ENCODE assay signal across 10 mouse cellular contexts in the genomic region with DNA sequence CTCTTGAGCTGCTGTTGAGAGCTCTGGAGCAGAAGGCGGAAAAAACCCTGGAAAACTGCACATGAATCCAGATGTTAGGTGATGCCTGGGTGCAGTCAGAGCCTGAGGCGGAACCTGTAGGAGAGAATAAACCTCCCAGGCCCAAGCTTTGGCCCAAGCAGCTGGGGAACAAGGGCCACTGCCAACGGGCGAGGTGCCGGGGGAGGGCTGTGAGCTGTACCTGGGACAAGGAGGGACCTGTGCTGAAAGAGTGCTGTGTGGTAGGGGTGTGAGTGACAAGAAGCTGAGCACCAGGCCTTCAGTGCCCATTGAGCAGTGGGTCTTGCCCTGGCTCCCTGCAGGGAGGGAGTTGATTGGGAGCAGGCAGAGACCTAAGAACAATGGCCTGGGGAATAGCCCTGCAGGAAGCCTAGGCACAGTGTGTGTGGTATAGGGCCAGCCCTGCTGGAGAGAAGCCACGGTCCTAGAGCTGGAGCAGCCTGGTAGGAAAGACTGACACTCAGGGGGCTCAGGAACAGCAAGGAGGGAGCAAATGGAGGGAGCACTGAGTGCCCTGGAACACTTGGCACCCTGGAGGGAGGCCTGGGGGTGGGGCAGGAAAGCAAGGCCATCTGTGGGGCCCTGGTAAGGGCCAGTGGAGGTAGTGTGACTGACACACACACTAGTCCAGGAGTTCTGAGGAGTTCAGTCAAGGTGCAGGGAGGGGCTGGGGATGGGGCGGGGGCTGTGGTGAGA. TPM values are rescaled to one million over a fixed set of nuclear protein-coding genes. Genes with fewer than 3 reads are reported as not detected.
A peak's percentile ranks its signal among the peaks of the same experiment; 100 is the strongest.
DNase-seq lines count a peak whose midpoint lies in the region; ATAC-seq and TF ChIP-seq lines count a peak whose summit lies in the region.
"Had no signal": no experiment of that assay in that cellular context is flagged by ENCODE, and none has a peak within 500 bp of the region (broad histone marks: within the 10 kb centered on the region; RNA-seq: fewer than 3 reads in every experiment).

No protein-coding gene starts in this region.

- H3K4me1 ChIP-seq in heart, postnatal 0 days (ENCODE audit: control insufficient read depth, insufficient read depth): peaks cover 41% of the 10 kb centered on the region
- peaks cover 56% of the 10 kb centered on the region for H3K4me1 ChIP-seq in embryonic facial prominence, embryonic 10.5 days
- peaks cover 33% of the 10 kb centered on the region for H3K4me1 ChIP-seq in intestine, embryonic 15.5 days (replicated peaks)
- peaks cover 34% of the 10 kb centered on the region for H3K4me1 ChIP-seq in neural tube, embryonic 14.5 days (ENCODE audit: control insufficient read depth, insufficient read depth, low read length)
- peaks cover 7% of the 10 kb centered on the region; the same call in 1 of the 2 replicates for H3K4me1 ChIP-seq in lung, postnatal 0 days (ENCODE audit: insufficient read depth, low read depth, low read length)

- H3K4me3 ChIP-seq in heart, postnatal 0 days (ENCODE audit: low read depth, low read length): no peak overlapping the region
- H3K4me3 ChIP-seq in embryonic facial prominence, embryonic 10.5 days: no peak overlapping the region
- H3K4me3 ChIP-seq in intestine, embryonic 15.5 days (replicated peaks): no peak overlapping the region
- H3K4me3 ChIP-seq in neural tube, embryonic 14.5 days (ENCODE audit: low read depth, low read length): no peak overlapping the region
- H3K4me3 ChIP-seq in lung, postnatal 0 days (ENCODE audit: low read depth, low read length): no peak overlapping the region

- no peaks in the 10 kb centered on the region for H3K36me3 ChIP-seq in heart, postnatal 0 days (replicated peaks; ENCODE audit: control insufficient read depth, insufficient read depth, low read length)
- H3K36me3 ChIP-seq in embryonic facial prominence, embryonic 10.5 days (replicated peaks): peaks cover 19% of the 10 kb centered on the region
- no peaks in the 10 kb centered on the region for H3K36me3 ChIP-seq in intestine, embryonic 15.5 days
- no peaks in the 10 kb centered on the region for H3K36me3 ChIP-seq in neural tube, embryonic 14.5 days (ENCODE audit: control insufficient read depth, insufficient read depth, low read length)
- H3K36me3 ChIP-seq in lung, postnatal 0 days (ENCODE audit: insufficient read depth, low read length): no peaks in the 10 kb centered on the region

- no peak overlapping the region for H3K27ac ChIP-seq in heart, postnatal 0 days (ENCODE audit: low read depth)
- peak overlapping the region; percentile 76 for H3K27ac ChIP-seq in embryonic facial prominence, embryonic 10.5 days (replicated peaks)
- H3K27ac ChIP-seq in intestine, embryonic 15.5 days: peak overlapping the region; percentile 38
- peak overlapping the region; percentile 61 for H3K27ac ChIP-seq in neural tube, embryonic 14.5 days (ENCODE audit: low read depth, low read length)
- no peak overlapping the region for H3K27ac ChIP-seq in lung, postnatal 0 days (ENCODE audit: low read length)

- H3K9ac ChIP-seq in heart, postnatal 0 days (replicated peaks; ENCODE audit: low read depth, low read length): no peak overlapping the region; the same call in 1 of the 2 replicates
- no peak overlapping the region for H3K9ac ChIP-seq in intestine, embryonic 15.5 days
- no peak overlapping the region for H3K9ac ChIP-seq in neural tube, embryonic 14.5 days (replicated peaks; ENCODE audit: low read depth, low read length)
- no peak overlapping the region for H3K9ac ChIP-seq in lung, postnatal 0 days (replicated peaks; ENCODE audit: low read depth)

- H3K9me3 ChIP-seq in heart, postnatal 0 days (replicated peaks; ENCODE audit: control insufficient read depth, low read length): no peaks in the 10 kb centered on the region
- no peaks in the 10 kb centered on the region for H3K9me3 ChIP-seq in embryonic facial prominence, embryonic 10.5 days
- no peaks in the 10 kb centered on the region for H3K9me3 ChIP-seq in intestine, embryonic 15.5 days
- no peaks in the 10 kb centered on the region for H3K9me3 ChIP-seq in neural tube, embryonic 14.5 days (ENCODE audit: control insufficient read depth, low read length)
- no peaks in the 10 kb centered on the region for H3K9me3 ChIP-seq in lung, postnatal 0 days (ENCODE audit: low read length)

- H3K27me3 ChIP-seq in heart, postnatal 0 days (ENCODE audit: control insufficient read depth, insufficient read depth, low read length): no peaks in the 10 kb centered on the region
- no peaks in the 10 kb centered on the region for H3K27me3 ChIP-seq in embryonic facial prominence, embryonic 10.5 days (replicated peaks; ENCODE audit: low read depth, poor library complexity, severe bottlenecking)
- H3K27me3 ChIP-seq in intestine, embryonic 15.5 days (replicated peaks): no peaks in the 10 kb centered on the region
- H3K27me3 ChIP-seq in neural tube, embryonic 14.5 days (ENCODE audit: control insufficient read depth, insufficient read depth, low read length): no peaks in the 10 kb centered on the region
- no peaks in the 10 kb centered on the region for H3K27me3 ChIP-seq in lung, postnatal 0 days (replicated peaks; ENCODE audit: insufficient read depth, low read length)
- H3K27me3 ChIP-seq: Patski had no signal

- no peak overlapping the region for H3K4me2 ChIP-seq in heart, postnatal 0 days (ENCODE audit: low read depth, low read length)
- peak overlapping the region; percentile 33; the same call in 1 of the 2 replicates for H3K4me2 ChIP-seq in intestine, embryonic 15.5 days (replicated peaks)
- H3K4me2 ChIP-seq in neural tube, embryonic 14.5 days (ENCODE audit: low read depth, low read length): no peak overlapping the region
- H3K4me2 ChIP-seq in lung, postnatal 0 days (replicated peaks; ENCODE audit: low read depth, low read length): no peak overlapping the region

- intact Hi-C loops in heart, postnatal 10 days (cut with DNase I): no loop called here

- ATAC-seq in heart, postnatal 0 days (ENCODE audit: insufficient read depth, low read depth): peak; percentile 15; the same call in 1 of the 2 replicates
- peak; percentile 85 for ATAC-seq in intestine, embryonic 15.5 days
- peak; percentile 42; the same call in 1 of the 2 replicates for ATAC-seq in neural tube, embryonic 14.5 days (ENCODE audit: low read depth)
- no peak for ATAC-seq in lung, postnatal 0 days
- ATAC-seq: Patski had no signal

- TF ChIP-seq CTCF in heart, postnatal 0 days (IDR thresholded peaks at IDR 0.05; ENCODE audit: low read depth): no peak
- TF ChIP-seq CTCF in lung, postnatal 0 days (IDR thresholded peaks at IDR 0.05): no peak

- TF ChIP-seq EP300 in heart, postnatal 0 days (IDR thresholded peaks at IDR 0.05; ENCODE audit: low read depth): no peak
- TF ChIP-seq EP300 in lung, postnatal 0 days (IDR thresholded peaks at IDR 0.05): no peak

- DNase-seq in heart, postnatal 0 days (ENCODE audit: low spot score): no peak
- no peak for DNase-seq in heart, postnatal 10 days
- DNase-seq in embryonic facial prominence, embryonic 10.5 days (ENCODE audit: low spot score): no peak
- no peak for DNase-seq in layer of hippocampus, postnatal 10 days (ENCODE audit: low spot score in 2 of 2)
- DNase-seq in lung, postnatal 0 days (ENCODE audit: low spot score): no peak
- no peak for DNase-seq in cerebellum, adult 9-10 months
- DNase-seq: thymus, postnatal 25 days had no signal

- 73% methylated on average over 7 of the region's 7 CpGs for WGBS in heart, postnatal 0 days
- 44% methylated on average over 7 of the region's 7 CpGs for WGBS in embryonic facial prominence, embryonic 10.5 days
- WGBS in intestine, embryonic 15.5 days: 61% methylated on average over 7 of the region's 7 CpGs
- 34% methylated on average over 7 of the region's 7 CpGs for WGBS in neural tube, embryonic 14.5 days
- WGBS in lung, postnatal 0 days: 67% methylated on average over 7 of the region's 7 CpGs

RNA-seq across cellular contexts. Expression of a gene that starts 17.3 kb away (rescaled TPM):
- 23.0 and 27.9 TPM in 2 replicates for total RNA-seq in heart, postnatal 0 days (2014; rRNA removed; ENCODE audit: low replicate concordance)
- 10.6 and 17.9 TPM in 2 replicates for polyA plus RNA-seq in heart, postnatal 0 days (2015; fragmentation: Nextera tagmentation; extraction: Ambion mirVana)
- 10 to 100 TPM in 1 of 2 experiments, 1 to 10 TPM in 1; 9.8 to 11.9 TPM for total RNA-seq in heart, postnatal 10 days (2021)
- 55.2 and 64.8 TPM in 2 replicates for polyA plus RNA-seq in embryonic facial prominence, embryonic 10.5 days (2016; fragmentation: Nextera tagmentation; extraction: Ambion mirVana)
- 32.4 and 34.1 TPM in 2 replicates for polyA plus RNA-seq in intestine, embryonic 15.5 days (2015; fragmentation: Nextera tagmentation; extraction: Ambion mirVana)
- 47.2 and 53.9 TPM in 2 replicates for polyA plus RNA-seq in neural tube, embryonic 14.5 days (2014; fragmentation: Nextera tagmentation; extraction: Ambion mirVana)
- 10 to 100 TPM; 24.7 to 32.2 TPM for total RNA-seq in layer of hippocampus, postnatal 10 days (2021)
- polyA plus RNA-seq in lung, postnatal 0 days (2015; fragmentation: Nextera tagmentation; extraction: Ambion mirVana): 17.1 and 30.7 TPM in 2 replicates

RNA-seq across cellular contexts. Expression of a gene that starts 22.2 kb away (rescaled TPM):
- not detected in 2 replicates for total RNA-seq in heart, postnatal 0 days (2014; rRNA removed; ENCODE audit: low replicate concordance)
- not detected in 2 replicates for polyA plus RNA-seq in heart, postnatal 0 days (2015; fragmentation: Nextera tagmentation; extraction: Ambion mirVana)
- total RNA-seq in heart, postnatal 10 days (2021): not detected
- not detected in 2 replicates for polyA plus RNA-seq in embryonic facial prominence, embryonic 10.5 days (2016; fragmentation: Nextera tagmentation; extraction: Ambion mirVana)
- polyA plus RNA-seq in intestine, embryonic 15.5 days (2015; fragmentation: Nextera tagmentation; extraction: Ambion mirVana): 0.21 and 0.33 TPM in 2 replicates
- polyA plus RNA-seq in neural tube, embryonic 14.5 days (2014; fragmentation: Nextera tagmentation; extraction: Ambion mirVana): 0.16 TPM in 1 of 2 replicates, not detected in the other
- total RNA-seq in layer of hippocampus, postnatal 10 days (2021): not detected
- polyA plus RNA-seq in lung, postnatal 0 days (2015; fragmentation: Nextera tagmentation; extraction: Ambion mirVana): 0.37 and 0.61 TPM in 2 replicates
- polyA plus RNA-seq: Patski had no signal

RNA-seq across cellular contexts. Expression of a gene that starts 59.4 kb away (rescaled TPM):
- total RNA-seq in heart, postnatal 0 days (2014; rRNA removed; ENCODE audit: low replicate concordance): 24.7 and 27.1 TPM in 2 replicates
- polyA plus RNA-seq in heart, postnatal 0 days (2015; fragmentation: Nextera tagmentation; extraction: Ambion mirVana): 5.8 and 7.1 TPM in 2 replicates
- total RNA-seq in heart, postnatal 10 days (2021): 10 to 100 TPM in 1 of 2 experiments, 1 to 10 TPM in 1; 8.6 to 11.3 TPM
- 18.7 and 21.0 TPM in 2 replicates for polyA plus RNA-seq in embryonic facial prominence, embryonic 10.5 days (2016; fragmentation: Nextera tagmentation; extraction: Ambion mirVana)
- polyA plus RNA-seq in intestine, embryonic 15.5 days (2015; fragmentation: Nextera tagmentation; extraction: Ambion mirVana): 17.9 and 18.1 TPM in 2 replicates
- polyA plus RNA-seq in neural tube, embryonic 14.5 days (2014; fragmentation: Nextera tagmentation; extraction: Ambion mirVana): 38.1 and 50.7 TPM in 2 replicates
- total RNA-seq in layer of hippocampus, postnatal 10 days (2021): 100 to 1,000 TPM; 146 to 164 TPM
- polyA plus RNA-seq in lung, postnatal 0 days (2015; fragmentation: Nextera tagmentation; extraction: Ambion mirVana): 4.3 and 7.5 TPM in 2 replicates

Comparison
In these comparisons a context has a peak if more than half of its experiments do, and no peak if none do; other contexts are left out.
1. H3K27ac ChIP-seq: peak in embryonic facial prominence, embryonic 10.5 days (single experiment), intestine, embryonic 15.5 days (single experiment) and neural tube, embryonic 14.5 days (single experiment); none in heart, postnatal 0 days (single experiment) and lung, postnatal 0 days (single experiment).